Mouse (Mus musculus) C2C12 (cell line): ENCODE measurements at regions not wholly inside any gene's neighbourhood (a gene's known extent, or its start where the extent isn't known, plus 50 kb on each side); places are given as distances from the start of the nearest gene placed in this dataset.

Source experiments
- CTCF ChIP-seq: IDR thresholded peaks from one replicate; pipeline ENCODE4 v1.5.1; 2011; ENCODE audit not compliant: control insufficient read depth, insufficient read depth, insufficient read length
- FOSL1 ChIP-seq: IDR thresholded peaks from one replicate; pipeline ENCODE4 v1.8.0; 2011; ENCODE audit warnings: mild to moderate bottlenecking, low read length; ENCODE audit not compliant: poor library complexity, insufficient read depth, severe bottlenecking
- MAX ChIP-seq: IDR thresholded peaks from one replicate; pipeline ENCODE4 v1.6.1; 2011; ENCODE audit warnings: mild to moderate bottlenecking, control low read depth
- MYOD1 ChIP-seq: IDR thresholded peaks from one replicate; pipeline ENCODE4 v1.6.1; 2011; ENCODE audit warnings: low read depth; ENCODE audit not compliant: control insufficient read depth, insufficient read length
- MYOG ChIP-seq: IDR thresholded peaks from one replicate; pipeline ENCODE4 v1.6.1; 2011; ENCODE audit not compliant: control insufficient read depth, insufficient read length; ENCODE audit errors: extremely low read depth
- USF1 ChIP-seq: IDR thresholded peaks from one replicate; pipeline ENCODE4 v1.6.1; 2011; ENCODE audit warnings: low read depth, mild to moderate bottlenecking, control low read depth, moderate library complexity

GRCm38 (mm10) chr16:78204332-78204731, 97.0 kb upstream of the Cxadr start:
- TF ChIP-seq MAX (no peak), CTCF (no peak), USF1 (no peak), MYOD1 (no peak), FOSL1 (no peak), MYOG (no peak)
